Mouse (Mus musculus): ENCODE data around the gene Hist1h2bq. TPM values are rescaled to one million over a fixed set of nuclear protein-coding genes. Genes with fewer than 3 reads are reported as not detected.

The Hist1h2bq gene
- polyA plus RNA-seq (2017; shearing (Covaris generic)), result 5.0 TPM

GRCm38 (mm10) chr13:21810073-21810472 lies at the start of gene Hist1h2bq, which contains the start of gene Hist1h2ao:
TSS of gene Hist1h2bq (minus strand) at chr13:21810197.
TSS of gene Hist1h2ao (plus strand) at chr13:21810465.

GRCm38 (mm10) chr13:21833461-21833860 lies 23.5 kb upstream of the Hist1h2bq start, which contains the start of the genes Hist1h2ap and Hist1h2br:
TSS of gene Hist1h2ap (minus strand) at chr13:21833507.
TSS of gene Hist1h2br (plus strand) at chr13:21833743.

GRCm38 (mm10) chr13:21831418-21832394 lies 21.7 kb upstream of the Hist1h2bq start, which contains the start of gene Hist1h4n:
TSS of gene Hist1h4n (minus strand) at chr13:21832196.

GRCm38 (mm10) chr13:21811539-21811938 lies 1.5 kb upstream of the Hist1h2bq start, which contains the start of gene Hist1h4m:
TSS of gene Hist1h4m (plus strand) at chr13:21811746.

GRCm38 (mm10) chr13:21786899-21787629 lies 22.9 kb downstream of the Hist1h2bq start, which contains the start of the genes Hist1h2an and Hist1h2bp:
TSS of gene Hist1h2an (minus strand) at chr13:21787218.
TSS of gene Hist1h2bp (plus strand) at chr13:21787461.

GRCm38 (mm10) chr13:21783255-21783617 lies 26.8 kb downstream of the Hist1h2bq start, which contains the start of gene Hist1h3i:
TSS of gene Hist1h3i (minus strand) at chr13:21783370.

GRCm38 (mm10) chr13:21779767-21780731 lies 29.9 kb downstream of the Hist1h2bq start, which contains the start of gene Hist1h1b:
TSS of gene Hist1h1b (minus strand) at chr13:21780625.

Other genes with a start within 250 kb of the Hist1h2bq start
- gene Olfr1364, start 228.4 kb downstream of the Hist1h2bq start, polyA plus RNA-seq (2017; shearing (Covaris generic)), result not detected
- gene Olfr1362, start 196.2 kb downstream of the Hist1h2bq start, polyA plus RNA-seq (2017; shearing (Covaris generic)), result not detected
- gene Olfr11, start 167.7 kb downstream of the Hist1h2bq start, polyA plus RNA-seq (2017; shearing (Covaris generic)), result not detected
- not detected for gene Olfr1361, start 146.8 kb downstream of the Hist1h2bq start, polyA plus RNA-seq (2017; shearing (Covaris generic))
- not detected for gene Olfr1360, start 132.8 kb downstream of the Hist1h2bq start, polyA plus RNA-seq (2017; shearing (Covaris generic))
- gene Olfr1359, start 112.1 kb downstream of the Hist1h2bq start, polyA plus RNA-seq (2017; shearing (Covaris generic)), result not detected
- 2.4 TPM for gene Hist1h2bl, start 94.1 kb downstream of the Hist1h2bq start, polyA plus RNA-seq (2017; shearing (Covaris generic))
- gene Hist1h2ai, start 93.8 kb downstream of the Hist1h2bq start, polyA plus RNA-seq (2017; shearing (Covaris generic)), result 14.3 TPM
- not detected for gene Hist1h3h, start 92.5 kb downstream of the Hist1h2bq start, polyA plus RNA-seq (2017; shearing (Covaris generic))
- gene Hist1h2bm, start 88.2 kb downstream of the Hist1h2bq start, polyA plus RNA-seq (2017; shearing (Covaris generic)), result 0.87 TPM
- gene Hist1h4j, start 75.1 kb downstream of the Hist1h2bq start, polyA plus RNA-seq (2017; shearing (Covaris generic)), result 0.80 TPM
- gene Hist1h4k, start 59.7 kb downstream of the Hist1h2bq start, polyA plus RNA-seq (2017; shearing (Covaris generic)), result 8.1 TPM
- gene Hist1h2ak, start 56.4 kb downstream of the Hist1h2bq start, polyA plus RNA-seq (2017; shearing (Covaris generic)), result 1.6 TPM
- gene Hist1h2bn, start 56.1 kb downstream of the Hist1h2bq start, polyA plus RNA-seq (2017; shearing (Covaris generic)), result not detected
- 1.8 TPM for gene Hist1h1b, start 29.6 kb downstream of the Hist1h2bq start, polyA plus RNA-seq (2017; shearing (Covaris generic))
- gene Hist1h3i, start 26.8 kb downstream of the Hist1h2bq start, polyA plus RNA-seq (2017; shearing (Covaris generic)), result 1.1 TPM
- gene Hist1h2an, start 23.0 kb downstream of the Hist1h2bq start, polyA plus RNA-seq (2017; shearing (Covaris generic)), result 0.99 TPM
- not detected for gene Hist1h2bp, start 22.7 kb downstream of the Hist1h2bq start, polyA plus RNA-seq (2017; shearing (Covaris generic))
- not detected for gene Hist1h2ao, start 268 bp upstream of the Hist1h2bq start, polyA plus RNA-seq (2017; shearing (Covaris generic))
- gene Hist1h4m, start 1.5 kb upstream of the Hist1h2bq start, polyA plus RNA-seq (2017; shearing (Covaris generic)), result 36.0 TPM
- 18.1 TPM for gene Hist1h4n, start 22.0 kb upstream of the Hist1h2bq start, polyA plus RNA-seq (2017; shearing (Covaris generic))
- 144 TPM for gene Hist1h2ap, start 23.3 kb upstream of the Hist1h2bq start, polyA plus RNA-seq (2017; shearing (Covaris generic))
- gene Hist1h2br, start 23.5 kb upstream of the Hist1h2bq start, polyA plus RNA-seq (2017; shearing (Covaris generic)), result 5.0 TPM
- gene Zfp184, start 134.9 kb upstream of the Hist1h2bq start, polyA plus RNA-seq (2017; shearing (Covaris generic)), result not detected
- not detected for gene Pom121l2, start 171.0 kb upstream of the Hist1h2bq start, polyA plus RNA-seq (2017; shearing (Covaris generic))
- 0.57 TPM for gene Prss16, start 199.5 kb upstream of the Hist1h2bq start, polyA plus RNA-seq (2017; shearing (Covaris generic))
- gene Hist1h2ah, start 225.4 kb upstream of the Hist1h2bq start, polyA plus RNA-seq (2017; shearing (Covaris generic)), result not detected
- 0.47 TPM for gene Hist1h2bk, start 225.7 kb upstream of the Hist1h2bq start, polyA plus RNA-seq (2017; shearing (Covaris generic))
- 9.4 TPM for gene Hist1h4i, start 231.2 kb upstream of the Hist1h2bq start, polyA plus RNA-seq (2017; shearing (Covaris generic))
- gene Hist1h2ag, start 232.7 kb upstream of the Hist1h2bq start, polyA plus RNA-seq (2017; shearing (Covaris generic)), result 0.59 TPM
- gene Hist1h2bj, start 233.0 kb upstream of the Hist1h2bq start, polyA plus RNA-seq (2017; shearing (Covaris generic)), result 2.6 TPM